Mouse (Mus musculus) C3H10T1/2 (cell line): ENCODE results near the gene Hspg2. TPM values are rescaled to one million over a fixed set of nuclear protein-coding genes. Genes with fewer than 3 reads are reported as not detected.

Experiments
- polyA plus RNA-seq, 2 experiments: library from polyadenylated mRNA; unstranded; fragments of >200 nt; fragmentation: generic; extraction: Trizol; gene quantifications; one replicate each; pipeline ENCODE4 v1.2.1; 2012; ENCODE audit warnings: missing spikeins in 2 of 2

Gene Hspg2
- polyA plus RNA-seq = 100 to 1,000 TPM in 1 of 2 experiments, 10 to 100 TPM in 1; 46.3 to 247 TPM

DNA sequence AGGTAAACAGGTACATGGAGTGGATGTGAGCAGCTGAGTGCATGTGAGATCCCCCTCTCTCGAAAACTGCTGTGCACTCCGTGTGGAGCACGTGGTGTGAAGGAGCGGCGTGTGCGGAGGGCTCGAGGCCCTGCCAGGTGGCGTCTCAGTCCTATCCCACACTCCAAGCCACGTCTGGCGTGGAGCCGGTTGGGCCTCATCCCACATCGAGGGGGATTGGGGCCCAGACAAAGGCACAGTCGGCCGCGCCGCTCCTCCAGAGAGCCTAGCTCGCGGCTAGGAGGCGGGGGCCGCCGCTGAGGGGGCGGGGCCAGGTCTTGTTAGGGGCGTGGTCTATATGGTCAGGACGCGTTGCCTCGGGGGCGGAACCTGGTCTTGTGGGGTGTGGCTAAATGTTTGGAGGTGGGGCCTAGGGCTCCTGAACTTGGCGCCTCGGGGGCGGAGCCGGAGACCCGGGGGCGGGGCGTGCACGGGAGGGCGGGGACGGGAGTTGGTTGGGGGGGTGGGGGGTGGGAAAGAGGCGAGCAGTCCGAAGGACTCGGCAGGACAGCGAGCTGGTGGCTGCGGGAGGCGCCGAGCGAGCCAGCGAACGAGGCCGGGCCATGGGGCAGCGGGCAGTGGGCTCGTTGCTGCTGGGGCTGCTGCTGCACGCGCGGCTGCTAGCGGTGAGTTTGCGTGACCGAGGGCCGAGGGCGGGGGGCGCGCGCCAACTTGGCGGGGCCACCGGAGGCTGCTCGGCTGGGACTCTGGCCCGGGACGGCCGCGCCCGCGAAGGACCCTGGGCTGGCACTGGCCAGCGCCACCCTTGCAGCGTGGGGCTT lies at the start of gene Hspg2:
TSS of gene Hspg2 (plus strand) at position 510 of the 821 bp plus-strand sequence.

DNA sequence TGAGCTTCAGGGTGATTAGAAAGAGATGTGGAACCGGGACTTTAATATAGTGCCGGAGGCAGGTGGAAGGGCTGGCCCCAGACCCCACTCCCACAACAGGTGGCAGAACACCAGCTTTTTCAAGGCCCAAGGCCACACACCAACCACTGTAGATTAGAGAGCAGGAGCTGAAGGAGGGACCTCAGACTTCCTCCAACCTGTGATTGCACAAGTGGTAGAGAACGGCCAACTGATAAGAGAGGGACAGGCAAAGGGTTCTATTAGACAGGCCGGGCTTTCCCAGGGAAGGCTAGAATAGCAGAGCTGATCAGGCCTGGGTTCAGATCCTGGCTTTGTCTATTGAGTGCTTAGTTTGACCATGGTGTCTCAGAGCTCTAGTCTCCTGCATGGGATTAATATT lies 38.1 kb upstream of the Hspg2 start, which contains the start of gene Cela3b:
TSS of gene Cela3b (minus strand) at position 39 of the 400 bp plus-strand sequence.

DNA sequence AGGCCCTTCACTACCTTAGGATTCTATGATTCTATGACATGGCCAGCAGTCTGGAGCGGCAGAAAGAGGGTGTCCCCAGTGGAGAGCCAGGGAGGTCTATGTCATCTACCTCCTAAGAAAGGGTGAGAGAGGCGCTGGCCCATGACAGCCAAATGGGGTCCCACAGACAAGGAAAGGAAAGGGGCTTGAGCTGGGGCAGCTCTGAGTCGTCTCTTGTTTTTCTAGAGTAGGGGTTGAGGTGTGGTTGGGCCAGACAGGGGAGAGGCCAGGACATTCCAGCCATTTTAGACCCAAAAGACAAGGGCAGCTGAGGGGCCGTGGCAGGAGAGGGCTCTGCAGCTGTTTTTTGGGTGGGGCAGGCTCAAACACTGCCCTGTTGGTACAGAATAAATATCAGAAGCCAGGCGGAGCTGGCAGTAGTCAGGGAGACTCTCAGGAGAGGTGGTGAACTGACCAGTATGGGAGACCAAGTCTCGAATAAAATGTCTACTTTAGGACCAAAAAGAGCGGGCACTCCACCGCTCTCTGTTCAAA lies 15.3 kb upstream of the Hspg2 start, which contains the start of gene 1700013G24Rik:
TSS of gene 1700013G24Rik (plus strand) at position 51 of the 534 bp plus-strand sequence.

GRCm38 (mm10) chr4:137574469-137574868 lies 105.9 kb downstream of the Hspg2 start, which contains the start of gene Ldlrad2:
Gene Ldlrad2, minus strand, starts transcription at chr4:137574569.

DNA sequence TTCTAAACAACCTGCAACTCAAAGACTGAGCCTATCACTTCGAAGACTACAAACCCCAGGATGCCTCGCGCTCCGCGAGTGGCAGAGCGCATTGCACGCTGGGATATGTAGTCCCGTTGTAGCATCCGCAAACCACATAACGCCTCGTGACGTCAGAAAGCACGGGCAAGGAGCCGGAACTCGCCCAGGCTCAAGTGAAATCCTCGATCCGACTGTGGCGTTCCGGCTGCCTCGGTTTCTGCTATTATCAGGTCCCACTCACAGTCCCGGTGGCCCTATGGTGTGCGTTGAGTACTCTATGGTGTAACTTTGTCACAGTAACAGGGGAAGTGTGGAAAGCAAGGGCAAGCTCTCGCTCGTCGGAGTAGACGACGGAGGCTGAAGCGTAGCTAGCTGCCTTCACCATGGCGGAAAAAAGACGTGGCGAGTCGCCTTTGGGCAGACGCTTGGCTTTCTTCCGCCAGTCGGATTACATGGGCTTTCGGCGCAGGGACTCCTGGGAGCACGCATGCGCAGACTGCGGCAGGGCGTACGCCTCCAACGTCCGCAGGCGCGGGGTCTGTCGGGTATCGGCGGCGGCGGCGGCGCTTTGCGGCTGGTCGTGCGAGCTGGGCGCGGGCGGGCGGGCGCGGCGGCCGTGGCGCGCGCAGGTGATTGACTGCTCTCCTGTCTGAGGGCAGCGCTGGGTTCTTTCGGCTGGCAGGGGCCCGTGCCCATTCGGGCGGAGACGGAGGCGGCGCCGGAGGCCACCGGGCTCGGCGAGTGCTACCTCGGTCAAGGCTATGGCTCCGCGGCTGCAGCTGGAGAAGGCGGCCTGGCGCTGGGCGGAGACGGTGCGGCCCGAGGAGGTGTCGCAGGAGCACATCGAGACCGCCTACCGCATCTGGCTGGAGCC lies 125.3 kb downstream of the Hspg2 start, which contains the start of gene Usp48:
TSS of gene Usp48 (plus strand) at position 155 of the 895 bp plus-strand sequence.

Other genes starting within 250 kb of the Hspg2 start
- under 1 TPM; 0.02 to 0.09 TPM for gene Wnt4, start 191.3 kb upstream of the Hspg2 start, polyA plus RNA-seq
- 100 to 1,000 TPM in 1 of 2 experiments, 10 to 100 TPM in 1; 43.5 to 183 TPM for gene Cdc42, start 111.0 kb upstream of the Hspg2 start, polyA plus RNA-seq
- gene Cela3a, start 59.0 kb upstream of the Hspg2 start, polyA plus RNA-seq = not detected
- gene Cela3b, start 38.2 kb upstream of the Hspg2 start, polyA plus RNA-seq = under 1 TPM in 1 of 2 experiments, not detected in 1; 0.13 TPM
- under 1 TPM in 1 of 2 experiments, not detected in 1; 0.02 TPM for gene 1700013G24Rik, start 15.5 kb upstream of the Hspg2 start, polyA plus RNA-seq
- not detected for gene Ldlrad2, start 105.8 kb downstream of the Hspg2 start, polyA plus RNA-seq
- 10 to 100 TPM in 1 of 2 experiments, 1 to 10 TPM in 1; 3.4 to 19.1 TPM for gene Usp48, start 125.0 kb downstream of the Hspg2 start, polyA plus RNA-seq
- 1 to 10 TPM; 2.6 to 4.4 TPM for gene Rap1gap, start 196.0 kb downstream of the Hspg2 start, polyA plus RNA-seq